Mouse (Mus musculus) large intestine, adult 2 months (tissue): ENCODE measurements around the gene Kcnip1. TPM values are rescaled to one million over a fixed set of nuclear protein-coding genes. Genes with fewer than 3 reads are reported as not detected.

Experiments used
- DNase-seq: peaks from one replicate; pipeline ENCODE4 v3.0.0-alpha.2; 2012; ENCODE audit warnings: low read depth, low spot score
- WGBS: fragments of 180-500 bp; shearing (Covaris S2); methylation state at CpG from one replicate; pipeline ENCODE4 v1.1.7; 2018; 5-methylcytosine and 5-hydroxymethylcytosine counted together
- polyA plus RNA-seq: library from polyadenylated mRNA; depleted of rRNA; stranded (reverse); fragments of >200 nt; gene quantifications from 2 replicates; pipeline ENCODE4 v1.2.3, GENCODE M21; 2012

The Kcnip1 gene
- polyA plus RNA-seq, 1 experiment, result 0.50 TPM

DNA sequence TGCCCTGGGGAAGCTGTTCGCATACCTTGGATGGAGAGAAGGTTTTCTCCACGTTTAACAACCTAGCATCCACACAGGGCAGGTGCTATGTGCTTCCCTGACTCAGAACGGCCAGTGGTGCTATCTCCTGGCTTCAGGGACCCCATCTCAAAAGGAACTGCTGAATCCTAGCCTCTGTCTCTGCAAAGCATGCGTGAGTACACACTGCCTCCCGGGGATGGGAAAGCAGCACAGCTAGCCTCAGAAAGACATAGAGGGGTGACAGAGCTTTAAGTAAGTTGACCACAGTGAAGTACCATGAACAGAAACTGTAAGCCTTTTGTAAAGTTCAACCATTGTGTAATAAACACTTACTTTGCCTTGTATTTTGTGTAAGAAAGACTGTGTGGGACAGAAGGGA lies 544 bp upstream of the Kcnip1 start:
- 46% methylated on average over 5 of the region's 5 CpGs for WGBS
- no peak for DNase-seq

DNA sequence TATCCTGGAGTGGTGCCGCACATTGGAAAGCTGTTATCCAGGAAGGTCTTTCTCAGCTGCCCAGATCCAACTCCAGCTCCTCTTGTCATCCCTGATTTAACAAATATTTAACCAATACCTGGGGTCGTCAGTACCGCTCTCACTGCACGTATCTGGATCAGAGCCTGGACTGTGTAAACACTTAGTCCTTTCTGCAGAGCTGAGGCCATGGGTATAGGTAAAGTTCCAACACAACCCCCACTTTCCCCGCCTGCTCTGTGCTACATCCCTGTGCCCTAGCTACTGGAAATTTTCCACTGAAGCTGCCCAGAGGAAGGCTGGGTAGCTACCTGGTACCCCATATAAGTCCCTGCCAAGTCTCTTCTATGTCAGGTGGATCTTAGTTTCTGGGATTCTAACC lies 3.0 kb downstream of the Kcnip1 start:
- 40% methylated on average over 5 of the region's 5 CpGs for WGBS

DNA sequence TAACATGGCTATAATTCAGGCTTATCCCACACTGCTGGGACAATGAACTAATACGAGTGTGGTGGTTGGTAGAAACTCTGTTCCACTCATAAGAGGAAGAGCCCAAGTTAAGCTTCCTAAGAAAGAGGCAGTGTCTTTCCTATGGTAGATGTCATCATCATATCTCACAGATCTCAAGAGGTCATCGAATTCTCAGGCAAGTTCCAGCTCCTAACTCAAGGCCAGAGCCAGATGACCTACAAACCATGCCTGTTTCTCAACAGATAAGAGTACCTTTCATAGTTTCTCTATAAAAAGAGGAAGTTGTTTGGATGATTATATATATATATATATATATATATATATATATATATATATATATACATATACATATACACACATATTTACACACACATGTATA lies 6.4 kb downstream of the Kcnip1 start:
- 76% methylated on average over 2 of the region's 2 CpGs for WGBS

More for the DNA sequence above, 3.0 kb downstream of the Kcnip1 start:
- DNase-seq, result no peak

DNA sequence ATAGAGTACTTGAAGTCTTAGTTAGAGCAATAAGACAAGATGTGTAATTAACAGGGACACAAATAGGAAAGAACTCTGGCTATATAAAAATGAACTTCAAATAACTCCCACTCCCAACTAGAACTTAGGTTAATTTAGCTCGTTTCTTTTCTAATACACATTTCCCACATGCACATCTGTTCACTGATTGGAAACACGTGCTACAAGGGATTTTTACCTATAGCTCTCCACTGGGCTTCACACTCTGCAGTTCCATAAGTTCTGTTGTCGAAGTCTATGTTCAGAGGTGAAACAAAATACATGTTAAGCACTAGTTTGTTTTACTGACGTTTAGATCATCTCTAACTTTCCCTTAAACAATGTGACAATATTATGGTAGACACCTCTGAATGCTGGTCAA lies 12.8 kb downstream of the Kcnip1 start:
- WGBS, result 73% methylated on average over 4 of the region's 4 CpGs
- DNase-seq, result no peak

More for the DNA sequence above, 6.4 kb downstream of the Kcnip1 start:
- no peak for DNase-seq

DNA sequence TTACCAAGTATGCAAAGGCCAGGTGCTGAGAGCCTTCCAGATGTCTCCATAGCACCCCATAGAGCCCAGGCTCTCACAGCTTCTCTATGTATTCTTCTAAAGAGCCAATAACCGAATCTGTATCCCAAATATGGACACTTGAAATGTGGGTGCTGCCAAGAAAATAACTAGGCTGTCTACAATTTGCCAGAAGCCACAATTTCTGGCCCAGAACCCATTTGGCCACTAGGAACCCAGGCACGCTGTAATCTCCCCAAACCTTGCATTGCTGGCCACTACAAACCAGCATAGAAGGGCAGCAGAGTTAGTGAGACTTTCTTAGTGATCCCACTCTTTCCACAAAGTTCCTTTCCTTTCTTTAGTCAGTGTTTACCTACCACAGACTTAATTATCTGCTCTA lies 17.8 kb downstream of the Kcnip1 start:
- no peak for DNase-seq
- 70% methylated on average over 2 of the region's 2 CpGs for WGBS

DNA sequence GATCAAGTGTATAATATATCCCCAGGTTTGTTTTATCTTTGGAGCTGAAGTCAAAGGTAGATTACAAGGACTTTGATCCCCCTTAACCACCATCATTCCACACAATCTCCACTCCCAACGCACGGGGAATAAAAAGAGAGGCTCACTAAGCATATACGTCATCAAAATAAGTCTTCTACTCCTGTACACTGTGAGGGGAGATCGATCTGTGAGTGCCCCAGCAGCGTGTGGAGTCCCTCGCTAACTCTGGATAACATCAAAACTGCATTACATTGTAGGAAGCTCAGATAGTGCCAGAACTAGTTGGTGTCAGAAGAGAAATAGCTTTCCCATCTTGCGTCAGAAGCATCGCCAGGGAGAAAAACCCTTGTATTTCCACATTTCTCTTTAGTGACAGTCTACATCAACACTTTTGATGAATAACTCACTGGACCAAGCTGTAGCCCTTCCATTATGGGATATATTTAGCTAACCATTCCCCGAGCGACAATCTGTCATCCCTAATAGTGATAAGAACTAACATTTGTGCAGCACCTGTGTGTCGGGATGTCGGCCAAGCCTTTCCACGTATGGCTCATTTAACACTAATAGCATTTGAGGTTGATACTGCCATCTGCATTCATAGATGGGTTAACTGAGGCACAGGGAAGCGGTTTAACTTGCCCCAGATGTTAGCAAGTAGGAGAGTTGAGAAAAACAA lies 18.5 kb downstream of the Kcnip1 start:
- WGBS, result 74% methylated on average over 14 of the region's 14 CpGs
- DNase-seq, result no peak

DNA sequence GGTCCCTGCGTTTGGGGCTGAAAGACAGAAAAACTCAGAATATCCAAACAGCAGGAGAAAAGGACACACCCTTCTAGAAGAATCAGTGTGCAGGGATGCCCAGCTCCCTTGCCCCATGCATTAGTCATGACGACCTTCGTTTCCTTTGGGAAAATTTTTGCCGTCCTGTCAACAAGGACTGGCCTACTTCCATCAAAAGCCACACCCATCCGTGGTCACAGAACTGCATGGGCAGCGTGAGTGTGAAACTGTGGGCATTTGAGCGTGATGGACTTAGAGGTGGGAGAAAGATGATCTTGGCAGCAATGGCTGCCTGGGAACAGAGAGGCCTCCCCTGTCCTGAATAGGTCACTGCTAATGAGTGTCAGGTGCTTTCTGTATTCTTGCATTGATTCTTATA lies 20.8 kb downstream of the Kcnip1 start:
- 67% methylated on average over 7 of the region's 7 CpGs for WGBS
- no peak for DNase-seq

DNA sequence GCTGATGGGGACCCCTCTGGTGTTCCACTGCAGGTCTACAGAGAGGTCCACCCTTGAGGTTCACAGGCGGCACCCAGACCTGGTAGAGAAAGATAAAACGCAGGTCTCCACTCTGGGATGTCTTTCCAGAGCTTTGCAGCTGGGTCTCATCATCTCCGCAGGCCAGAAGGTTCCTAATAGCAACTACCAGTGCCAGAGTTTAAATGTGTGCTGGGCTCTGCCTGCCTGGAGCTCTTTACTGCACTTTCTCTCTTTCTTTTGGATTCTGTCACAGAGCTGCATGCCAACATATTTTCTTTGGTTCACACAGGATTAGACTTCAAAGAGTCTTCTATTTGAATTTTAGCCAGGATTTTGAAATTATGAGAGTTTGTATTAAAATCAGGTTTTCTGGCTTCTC lies 23.8 kb downstream of the Kcnip1 start:
- DNase-seq, result no peak
- WGBS, result 71% methylated on average over 3 of the region's 3 CpGs

DNA sequence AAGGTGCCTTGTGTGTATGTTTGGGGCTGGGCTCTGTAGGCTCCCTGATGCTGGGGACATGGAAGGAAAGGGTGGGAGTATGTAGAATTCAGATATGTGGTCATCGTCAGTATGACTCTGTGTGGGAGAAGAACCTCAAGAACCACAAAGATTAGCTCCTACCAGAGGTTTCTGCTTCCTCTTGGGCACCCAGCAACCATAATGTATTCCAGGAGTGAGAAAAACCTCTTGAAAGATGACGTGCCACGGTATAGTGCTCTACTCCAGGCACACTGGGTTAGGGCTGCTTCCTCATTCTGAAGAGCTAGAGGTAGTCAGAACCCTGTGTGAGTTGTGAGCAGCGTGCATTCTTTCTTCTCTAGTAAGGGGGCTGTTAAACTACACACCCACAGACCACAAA lies 25.2 kb downstream of the Kcnip1 start:
- WGBS, result 55% methylated on average over 4 of the region's 4 CpGs
- no peak for DNase-seq

DNA sequence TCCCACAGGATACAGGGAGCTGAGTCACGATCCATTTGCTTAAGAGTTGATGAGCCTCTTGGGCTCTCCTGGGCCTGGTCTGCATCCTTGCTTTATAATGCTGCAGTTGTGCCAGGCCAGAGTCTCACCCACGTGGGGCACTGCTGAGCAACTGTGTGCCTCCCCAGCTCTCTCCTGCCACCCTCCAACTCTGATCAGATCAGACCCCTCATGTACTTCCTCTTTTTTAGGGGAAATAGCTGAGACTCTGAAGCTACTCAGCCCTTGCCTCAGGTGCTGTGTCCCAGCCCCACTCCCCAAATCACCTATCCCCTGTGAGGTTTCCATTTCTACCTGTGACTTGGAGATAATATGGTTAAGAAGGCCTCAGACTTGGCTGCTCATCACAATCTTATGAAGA lies 27.6 kb downstream of the Kcnip1 start:
- WGBS, result 46% methylated on average over 2 of the region's 2 CpGs
- DNase-seq, result no peak

DNA sequence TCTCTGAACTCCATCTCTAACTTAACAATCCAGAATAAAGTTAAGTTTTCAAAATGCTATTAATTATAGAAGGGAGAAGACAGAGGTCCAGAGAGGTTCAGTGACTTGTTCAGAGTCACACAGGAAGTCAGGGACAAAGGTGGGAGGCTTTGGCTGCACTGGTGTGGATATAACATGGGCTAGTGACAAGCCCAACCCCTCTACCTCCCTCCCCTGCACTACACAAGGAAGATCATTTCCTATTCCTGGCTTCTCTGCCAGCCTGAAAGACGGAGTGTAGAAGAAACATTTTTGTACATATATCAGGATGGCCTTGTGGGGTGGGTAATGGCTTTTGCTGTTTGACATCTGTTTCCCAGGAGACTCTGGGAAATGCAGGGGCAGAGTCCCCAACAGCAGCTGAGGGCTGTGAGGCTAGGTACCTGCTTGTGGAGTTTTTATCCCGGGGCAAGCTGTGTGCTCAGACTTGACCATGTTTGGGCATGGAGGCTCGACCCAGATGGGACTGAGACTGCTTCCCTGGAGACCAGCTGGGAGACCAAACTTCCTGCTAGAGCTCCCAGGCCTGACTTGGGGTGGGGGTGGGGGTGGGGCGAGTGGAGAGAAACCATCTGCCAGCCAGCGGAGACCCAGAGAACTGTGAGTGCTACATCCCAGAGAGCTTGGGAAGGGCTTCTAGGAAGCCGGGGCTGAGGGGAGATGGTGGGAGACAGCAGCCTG lies 30.1 kb downstream of the Kcnip1 start, which contains the start of gene Kcnmb1:
Kcnmb1 (plus strand) TSS at position 326 of the 720 bp plus-strand sequence.
- WGBS, result 23% methylated on average over 6 of the region's 6 CpGs
- no peak for DNase-seq

DNA sequence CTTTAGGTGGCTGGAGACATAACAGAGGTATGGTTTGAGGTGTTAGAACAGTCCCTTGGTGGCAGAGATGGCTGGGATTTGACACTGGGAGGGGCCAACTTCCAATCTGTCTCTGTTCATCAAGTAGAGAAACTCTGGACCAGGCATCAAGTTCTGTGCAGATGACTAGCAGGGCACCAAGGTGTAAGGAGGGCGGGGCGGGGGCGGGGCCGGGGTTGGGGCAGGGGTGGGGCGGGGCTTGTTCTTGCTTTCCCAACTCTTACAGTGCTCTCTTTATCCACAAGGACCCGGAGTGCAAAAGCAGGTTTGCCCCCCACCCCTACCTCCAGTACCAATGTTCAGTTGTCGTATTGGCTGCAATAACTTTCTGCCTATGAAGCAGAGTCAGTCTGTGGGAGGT lies 30.8 kb downstream of the Kcnip1 start:
- WGBS, result 38% methylated on average over 7 of the region's 7 CpGs
- DNase-seq, result no peak

DNA sequence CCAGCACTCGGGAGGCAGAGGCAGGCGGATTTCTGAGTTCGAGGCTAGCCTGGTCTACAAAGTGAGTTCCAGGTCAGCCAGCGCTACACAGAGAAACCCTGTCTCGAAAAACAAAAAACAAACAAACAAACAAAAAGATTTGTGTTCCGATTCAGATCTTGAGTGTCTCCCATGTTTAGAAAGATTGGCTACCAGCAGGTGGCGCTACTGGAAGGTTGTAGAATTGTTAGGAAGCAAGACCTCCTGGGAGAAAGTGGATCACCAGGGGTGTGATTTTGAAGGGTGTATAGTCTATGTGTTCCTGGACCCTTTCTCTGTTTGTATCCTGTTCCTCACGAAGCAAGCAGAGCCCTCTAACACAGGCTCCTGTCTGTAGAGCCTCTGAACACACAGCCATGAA lies 34.2 kb downstream of the Kcnip1 start:
- no peak for DNase-seq
- WGBS, result 81% methylated on average over 8 of the region's 8 CpGs

DNA sequence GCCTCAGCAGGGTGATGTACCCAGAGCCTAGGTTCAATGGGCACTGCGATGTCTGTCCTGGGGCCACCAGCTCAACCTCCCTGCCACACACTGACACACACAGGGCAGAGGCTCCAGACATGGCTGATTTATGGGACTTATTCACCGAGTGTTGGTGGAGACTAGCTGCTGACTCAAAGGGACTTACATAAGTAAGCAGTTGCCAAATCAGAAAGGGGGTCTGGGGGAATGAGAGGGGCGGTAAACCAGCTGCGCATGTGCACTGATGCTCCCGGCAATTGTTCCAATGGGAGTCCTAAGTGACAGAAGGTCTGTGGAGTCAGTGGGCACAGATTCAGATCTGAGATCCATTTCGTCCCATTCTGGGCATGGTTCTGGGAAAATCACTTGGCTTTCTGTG lies 35.4 kb downstream of the Kcnip1 start:
- 73% methylated on average over 6 of the region's 6 CpGs for WGBS
- no peak for DNase-seq

DNA sequence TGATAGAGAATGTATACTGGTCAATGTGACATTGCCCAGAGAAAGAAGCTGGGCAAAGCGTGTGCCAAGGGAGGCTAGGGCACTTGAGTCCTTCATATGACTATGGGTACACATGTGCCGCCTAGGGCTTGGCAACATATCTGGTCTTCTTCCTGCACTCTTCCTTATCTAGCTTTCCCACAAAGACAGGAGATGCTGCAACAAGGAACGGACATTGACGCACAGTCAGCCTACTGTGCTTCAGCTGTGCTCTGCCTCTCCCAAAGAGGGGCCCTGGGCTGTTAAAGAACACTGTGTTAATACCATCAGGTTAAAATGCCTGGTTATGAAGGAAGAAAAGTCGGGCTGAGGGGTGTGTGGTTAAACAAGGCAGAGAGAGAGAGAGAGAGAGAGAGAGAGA lies 36.3 kb downstream of the Kcnip1 start:
- DNase-seq, result no peak
- 76% methylated on average over 5 of the region's 5 CpGs for WGBS

DNA sequence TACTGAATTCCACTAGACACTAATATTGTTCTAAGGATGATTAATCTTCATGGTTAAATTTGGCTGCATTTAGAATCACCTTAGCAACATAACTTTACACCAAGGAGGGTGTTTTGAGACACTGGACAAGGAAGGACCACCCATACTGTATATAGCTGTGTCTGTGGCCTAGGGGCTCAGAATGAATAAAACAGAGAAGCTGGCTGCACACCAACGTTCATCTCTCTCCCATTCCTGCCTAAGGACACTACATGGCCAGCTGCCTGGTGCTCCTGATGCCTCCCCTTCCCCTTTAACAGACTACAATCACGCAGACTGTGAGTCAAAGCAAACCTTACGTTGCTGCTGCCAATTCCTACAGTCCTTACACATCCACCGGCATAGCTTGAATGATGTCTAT lies 37.0 kb downstream of the Kcnip1 start:
- no peak for DNase-seq
- WGBS, result 63% methylated on average over 4 of the region's 4 CpGs

DNA sequence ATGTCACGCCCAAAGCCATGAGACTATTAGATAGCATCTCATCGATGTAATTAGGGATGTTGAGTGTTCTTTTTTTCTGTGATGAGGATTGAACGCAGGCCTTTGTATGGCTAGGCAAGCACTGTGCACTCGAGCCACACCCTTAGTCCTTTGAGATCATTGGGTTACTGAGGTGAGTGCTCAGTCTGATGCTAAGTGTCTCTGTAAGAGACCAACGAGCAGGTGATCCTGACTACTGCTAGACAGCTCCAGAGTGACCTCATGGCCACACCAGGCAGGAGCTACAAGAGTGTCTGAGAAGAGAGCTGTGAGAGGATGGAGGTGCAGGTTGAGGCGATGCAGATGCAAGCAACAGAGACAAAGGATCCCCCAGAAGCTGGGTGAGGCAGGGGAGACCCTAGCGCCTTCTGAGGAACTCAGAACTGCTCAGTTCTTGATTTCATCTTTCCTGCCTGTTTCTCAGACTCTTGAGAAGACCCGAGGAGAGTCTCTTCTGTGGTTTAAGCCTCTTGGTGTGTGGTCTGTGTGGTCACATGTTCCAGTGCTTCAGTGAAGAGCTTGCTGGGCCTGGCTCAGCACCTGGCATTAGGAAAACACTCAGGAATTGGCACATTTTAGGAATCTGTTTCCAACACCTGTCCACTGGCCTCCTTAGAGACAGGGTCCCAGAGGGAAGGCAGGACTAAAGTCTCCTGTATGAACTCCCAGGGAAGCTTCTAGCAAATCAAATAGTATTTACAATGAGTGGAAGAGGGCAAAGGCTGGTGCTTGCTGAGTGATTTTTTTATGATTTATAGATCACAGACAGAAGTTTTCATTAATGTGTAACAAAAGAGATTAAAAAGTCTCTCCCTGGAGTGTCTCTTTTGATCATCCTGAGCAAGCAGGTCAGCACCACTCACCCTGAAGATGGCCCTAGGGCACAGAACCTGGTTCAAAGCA lies 41.0 kb downstream of the Kcnip1 start:
- DNase-seq, result no peak
- WGBS, result 57% methylated on average over 8 of the region's 8 CpGs

DNA sequence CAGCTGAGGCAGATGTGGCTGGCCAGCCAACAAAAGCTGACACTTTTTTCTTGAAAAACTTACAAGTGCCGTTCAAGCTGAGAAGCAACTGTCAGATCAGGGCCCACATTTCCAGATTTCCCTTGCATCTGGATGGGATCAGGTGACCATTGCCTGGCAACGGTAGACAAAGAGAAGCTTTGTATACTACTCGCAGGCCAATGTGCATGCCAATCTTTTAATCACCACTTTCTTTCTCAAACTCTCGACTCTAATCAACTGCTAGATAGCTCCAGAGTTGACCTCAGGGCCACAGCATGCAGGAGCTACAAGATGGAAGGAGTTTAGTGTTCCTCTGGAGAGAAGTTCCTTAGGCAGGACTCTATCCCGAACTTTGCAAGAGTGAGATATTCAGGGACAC lies 41.8 kb downstream of the Kcnip1 start:
- 50% methylated on average over 5 of the region's 5 CpGs for WGBS
- DNase-seq, result no peak

DNA sequence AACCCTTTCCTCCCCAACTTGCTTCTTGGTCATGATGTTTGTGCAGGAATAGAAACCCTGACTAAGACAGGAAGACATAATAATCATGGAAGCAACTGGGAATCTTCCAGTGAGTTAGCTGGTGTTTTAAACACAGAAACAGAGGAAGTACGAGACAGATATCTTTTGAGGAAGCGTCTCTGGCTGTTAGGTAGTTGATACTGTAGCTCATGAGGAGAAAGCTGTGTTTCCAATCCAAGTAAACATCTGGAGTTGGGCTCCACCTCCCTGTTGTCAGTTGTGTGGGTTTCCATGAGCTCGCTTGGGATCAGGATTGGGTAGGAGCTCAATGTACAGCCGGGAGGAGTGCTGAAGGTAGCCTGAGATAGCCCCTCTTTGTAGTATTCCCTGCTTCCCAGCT lies 46.5 kb downstream of the Kcnip1 start:
- DNase-seq, result no peak
- WGBS, result 79% methylated on average over 4 of the region's 4 CpGs

DNA sequence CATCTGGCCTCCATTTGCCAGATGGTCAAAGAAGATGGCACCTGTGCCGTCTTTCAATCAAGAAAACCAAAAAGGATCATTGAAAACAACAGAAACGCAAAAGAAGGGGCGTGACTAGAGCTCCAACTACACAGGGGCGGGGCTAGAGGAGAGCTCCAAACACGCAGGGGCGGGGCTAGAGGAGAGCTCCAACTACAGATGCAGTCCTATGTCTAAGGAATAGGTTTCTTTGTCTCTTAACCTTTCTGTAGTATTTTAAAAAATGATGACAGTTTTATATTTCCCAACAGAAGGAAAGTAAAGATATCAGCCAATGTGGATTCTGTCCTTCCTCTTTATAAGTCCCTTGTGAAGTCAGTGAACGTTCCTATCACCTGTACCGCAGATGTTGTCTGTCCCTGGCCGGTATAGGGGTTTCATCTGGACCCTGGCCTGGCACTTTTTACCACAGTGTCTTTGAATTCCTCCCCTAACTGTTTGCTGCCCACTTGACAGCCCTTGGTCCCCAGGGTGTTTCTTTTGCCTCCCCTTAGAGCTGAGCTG lies 48.1 kb downstream of the Kcnip1 start:
- DNase-seq, result no peak
- 79% methylated on average over 9 of the region's 9 CpGs for WGBS
